Mouse (Mus musculus) lung, postnatal 4 days (tissue): ENCODE data around the gene Slc26a5.

ENCODE experiments used
- DNase-seq, 2 experiments: peaks; one replicate each; pipeline ENCODE4 v3.0.0; 2021

The Slc26a5 gene

GRCm38 (mm10) chr5:21804837-21805236 lies 60.6 kb downstream of the Slc26a5 start:
- no peak for DNase-seq

DNA sequence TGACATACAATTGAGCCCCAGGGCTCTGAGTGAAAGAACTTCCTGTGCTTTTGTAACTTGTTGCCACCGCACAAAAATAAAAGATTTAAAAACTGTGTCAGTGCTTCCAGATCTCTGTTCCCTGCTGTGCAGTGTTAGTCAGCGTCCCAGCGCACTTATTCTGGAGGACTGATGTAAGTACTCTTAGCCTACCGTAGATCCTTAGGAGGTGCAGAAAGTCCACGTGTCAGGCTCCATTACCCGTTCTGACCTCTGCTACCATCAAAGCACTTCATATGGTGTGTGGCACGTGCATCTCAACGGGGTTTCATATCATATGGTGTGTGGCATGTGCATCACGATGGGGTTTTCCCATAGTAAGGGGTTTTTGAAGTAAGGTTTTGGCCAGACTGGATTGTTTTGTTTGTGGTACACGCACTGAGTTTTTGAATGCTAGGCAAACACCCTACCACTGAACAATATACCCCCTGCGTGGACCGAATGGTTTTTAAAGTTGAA lies 61.7 kb downstream of the Slc26a5 start:
- DNase-seq, result no peak

GRCm38 (mm10) chr5:21802907-21803306 lies 62.5 kb downstream of the Slc26a5 start:
- DNase-seq, result no peak

- no peak for DNase-seq
Observed at GRCm38 (mm10) chr5:21792166-21792565, 73.2 kb downstream of the Slc26a5 start.

- no peak for DNase-seq
Observed at GRCm38 (mm10) chr5:21789061-21789460, 76.3 kb downstream of the Slc26a5 start.

DNA sequence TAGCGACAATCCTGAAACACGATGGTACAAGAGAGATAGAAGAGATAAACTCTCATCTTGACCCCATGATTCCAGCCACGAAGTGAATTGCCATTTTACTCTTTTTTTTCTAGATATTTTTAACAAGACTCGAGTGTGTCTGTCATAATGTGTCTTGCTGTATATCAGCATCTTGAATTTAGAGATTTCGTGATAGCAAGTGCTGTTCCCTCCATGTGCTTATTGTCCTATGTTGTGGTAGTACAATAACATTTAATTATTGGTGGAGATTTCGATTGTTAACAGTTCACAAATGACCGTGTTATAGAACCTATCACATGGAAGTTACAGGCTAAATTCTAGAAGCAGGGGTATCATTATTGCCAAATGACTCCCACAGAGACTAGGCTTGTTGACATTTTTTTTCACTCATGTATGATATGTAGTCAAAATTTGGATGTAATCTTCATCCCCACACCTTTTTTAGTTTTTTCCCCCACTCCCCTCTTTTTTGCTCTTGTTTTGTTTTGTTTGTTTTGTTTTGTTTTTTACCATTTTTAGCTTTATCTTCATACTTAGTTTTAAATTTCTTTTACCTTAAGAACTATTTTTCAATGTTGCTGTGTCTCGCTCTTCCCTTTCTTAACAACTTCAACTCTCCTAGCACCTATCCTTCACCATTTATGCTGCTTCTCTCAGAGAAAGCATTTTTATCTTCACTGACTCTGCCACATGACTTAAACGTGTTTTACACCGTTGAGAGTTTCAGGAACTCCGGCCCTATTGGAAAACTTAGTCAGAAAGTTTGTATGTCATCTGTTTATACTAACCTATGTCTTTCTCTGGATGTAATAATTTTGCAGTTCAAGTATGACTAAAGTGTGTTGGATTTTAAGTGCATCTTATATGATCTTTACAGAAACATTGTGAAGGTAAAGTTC lies 78.0 kb downstream of the Slc26a5 start:
- DNase-seq, result no peak

- peak; percentile 94 to 96 for DNase-seq
Observed at GRCm38 (mm10) chr5:21786258-21787185, 78.9 kb downstream of the Slc26a5 start.

DNA sequence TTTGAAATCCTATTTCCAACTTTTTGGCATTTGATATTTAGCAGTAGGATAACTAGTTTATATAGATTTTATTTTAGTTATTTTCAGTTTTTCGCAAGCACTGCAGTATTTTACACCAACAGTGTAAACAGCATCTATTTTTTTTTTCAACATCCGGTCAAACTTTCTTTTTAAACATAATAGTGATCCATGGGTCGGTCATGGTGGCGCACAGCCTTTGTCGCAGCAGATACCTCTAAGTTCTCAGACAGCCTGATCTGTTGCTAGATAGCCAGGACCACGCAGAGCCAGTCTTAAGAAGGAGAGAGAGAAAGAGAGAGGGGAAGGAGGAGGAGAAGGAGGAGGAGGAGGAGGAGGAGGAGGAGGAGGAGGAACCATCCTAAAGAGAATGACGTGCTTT lies 79.6 kb downstream of the Slc26a5 start:
- no peak for DNase-seq

- DNase-seq, result peak; percentile 92 to 95
Observed at GRCm38 (mm10) chr5:21785053-21785452, 80.4 kb downstream of the Slc26a5 start, which contains the start of the genes Dnajc2 and Psmc2. Gene Dnajc2, minus strand, starts transcription at chr5:21785251. Gene Psmc2, plus strand, starts transcription at chr5:21785283.

GRCm38 (mm10) chr5:21784161-21785052 lies 81.0 kb downstream of the Slc26a5 start:
- peak in 1 of 2 experiments; percentile 9 for DNase-seq

DNA sequence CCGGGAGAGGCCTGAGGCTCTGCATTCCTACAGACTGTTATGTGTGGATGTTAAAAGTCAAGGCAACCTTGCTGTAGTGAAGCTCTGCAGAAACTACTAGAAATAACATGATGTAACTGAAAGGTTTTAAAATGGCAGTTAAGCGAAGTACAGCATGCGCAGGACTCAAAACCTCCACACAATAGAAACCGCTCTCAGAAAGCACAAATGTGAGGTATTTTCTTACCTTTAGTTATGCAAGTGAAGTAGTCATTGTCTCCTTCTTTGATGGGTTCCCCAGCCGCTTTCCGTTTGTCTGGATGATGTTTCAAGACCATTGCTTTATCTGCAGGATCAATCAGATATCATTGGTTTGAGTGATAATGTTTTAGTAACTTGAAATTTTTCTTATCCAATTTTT lies 88.9 kb downstream of the Slc26a5 start:
- DNase-seq, result no peak

DNA sequence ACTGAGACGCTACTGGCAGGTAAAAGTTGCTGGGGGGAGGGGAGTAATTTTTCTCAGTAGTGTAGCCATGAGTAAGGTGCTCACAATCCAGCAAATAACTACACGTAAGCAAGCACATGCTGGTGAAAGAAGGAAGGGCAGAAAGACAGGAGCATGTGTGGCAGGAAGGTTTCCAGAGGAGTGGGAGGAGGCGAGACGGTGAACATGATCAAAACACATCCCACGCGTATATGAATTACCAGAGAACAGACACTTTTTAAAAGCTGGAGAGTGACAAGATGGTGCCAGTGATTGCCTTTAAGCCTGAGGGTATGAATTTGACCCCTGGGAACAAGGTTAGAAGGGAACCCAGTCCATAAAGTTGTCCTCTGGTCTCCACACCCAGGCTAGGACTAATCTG lies 95.6 kb downstream of the Slc26a5 start:
- DNase-seq, result no peak

GRCm38 (mm10) chr5:21768506-21768905 lies 96.9 kb downstream of the Slc26a5 start:
- DNase-seq, result no peak
